Mouse (Mus musculus): Measurements from ENCODE around the gene Map3k19. TPM values are rescaled to one million over a fixed set of nuclear protein-coding genes. Genes with fewer than 3 reads are reported as not detected.
A peak's percentile ranks its signal among the peaks of the same experiment; 100 is the strongest.

Gene Map3k19
- polyA plus RNA-seq, 1 experiment from 2014 or later: 0.05 TPM

- Histone ChIP-seq H3K4me3 (ENCODE audit: low read depth, low read length) (no peak overlapping the region), H3K9me3 (ENCODE audit: low read depth, low read length) (no peaks in the 10 kb centered on the region), H3K27ac (ENCODE audit: low read depth) (no peak overlapping the region), H3K4me1 (ENCODE audit: insufficient read depth) (no peaks in the 10 kb centered on the region), H3K9ac (no peak overlapping the region), H3K27me3 (ENCODE audit: insufficient read depth, low read length) (no peaks in the 10 kb centered on the region), H3K36me3 (ENCODE audit: insufficient read depth) (no peaks in the 10 kb centered on the region), H3K4me2 (no peak overlapping the region)
- WGBS: 48% methylated on average over 4 of the region's 4 CpGs
- no peak for ATAC-seq (ENCODE audit: insufficient read depth)
- DNase-seq: no peak
- no peak for TF ChIP-seq CTCF (IDR thresholded peaks at IDR 0.05; ENCODE audit: low read depth)
Observed at GRCm38 (mm10) chr1:127834202-127834601, 20.6 kb downstream of the Map3k19 start.

DNA sequence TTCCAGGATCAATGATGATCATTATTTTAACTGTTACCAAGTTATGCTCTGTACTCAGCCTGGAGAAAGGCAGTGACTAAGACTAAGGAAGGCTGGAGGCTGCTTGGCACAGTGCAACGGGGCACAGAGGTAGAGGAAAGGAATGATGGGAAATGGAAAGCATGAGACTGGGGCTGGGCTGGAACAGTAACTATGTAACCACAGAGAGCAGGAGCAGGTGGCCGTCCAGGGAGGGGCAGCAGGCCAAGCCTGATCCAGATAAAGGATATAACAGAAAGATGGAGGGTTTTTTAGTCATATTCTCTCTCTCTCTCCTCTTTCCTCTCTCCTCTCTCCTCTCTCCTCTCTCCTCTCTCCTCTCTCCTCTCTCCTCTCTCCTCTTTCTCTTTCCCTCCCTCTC lies 21.1 kb downstream of the Map3k19 start:
- no peaks in the 10 kb centered on the region for H3K36me3 ChIP-seq (ENCODE audit: insufficient read depth)
- ATAC-seq (ENCODE audit: insufficient read depth): no peak
- no peak overlapping the region for H3K4me2 ChIP-seq
- DNase-seq: no peak
- no peaks in the 10 kb centered on the region for H3K4me1 ChIP-seq (ENCODE audit: insufficient read depth)
- no peak overlapping the region for H3K27ac ChIP-seq (ENCODE audit: low read depth)
- no peaks in the 10 kb centered on the region for H3K27me3 ChIP-seq (ENCODE audit: insufficient read depth, low read length)
- H3K9ac ChIP-seq: no peak overlapping the region
- H3K4me3 ChIP-seq (ENCODE audit: low read depth, low read length): no peak overlapping the region
- 35% methylated on average over 2 of the region's 2 CpGs for WGBS
- H3K9me3 ChIP-seq (ENCODE audit: low read depth, low read length): no peaks in the 10 kb centered on the region
- no peak for TF ChIP-seq CTCF (IDR thresholded peaks at IDR 0.05; ENCODE audit: low read depth)

DNA sequence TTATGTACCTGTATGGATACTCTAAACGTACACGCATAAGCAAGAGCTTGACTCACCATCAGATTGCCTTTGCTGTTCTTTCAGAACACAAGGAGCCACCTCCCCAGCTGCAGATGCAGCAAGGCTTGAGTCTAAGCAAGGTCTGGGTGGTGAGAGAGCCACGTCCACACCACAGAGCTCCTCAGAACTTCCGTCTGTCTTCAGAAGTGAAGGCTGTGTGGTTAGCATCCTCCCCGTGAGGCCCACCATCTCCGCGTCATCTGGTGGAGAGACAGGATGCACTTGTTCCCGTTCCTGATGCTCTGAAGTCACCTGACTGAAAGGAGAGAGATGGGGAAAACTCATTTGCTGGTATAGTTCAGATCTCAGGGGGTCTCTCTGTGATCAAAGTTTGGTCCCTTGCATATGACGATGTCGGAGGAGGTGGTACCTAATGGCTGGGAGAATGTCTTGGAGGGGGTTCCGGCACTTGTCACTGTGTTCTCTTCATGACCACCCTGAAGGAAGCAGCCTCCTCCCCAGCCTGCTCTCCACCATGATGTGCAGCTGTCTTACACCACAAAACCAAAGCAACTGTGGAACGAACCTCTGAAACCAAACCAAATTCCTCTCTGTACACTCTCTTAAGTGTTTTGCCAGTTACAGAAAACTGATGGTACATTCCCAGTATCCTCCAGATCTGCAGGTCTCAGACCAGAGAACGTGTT lies 24.5 kb downstream of the Map3k19 start:
- no peak for DNase-seq
- ATAC-seq (ENCODE audit: insufficient read depth): no peak
- no peak overlapping the region for H3K4me3 ChIP-seq (ENCODE audit: low read depth, low read length)

GRCm38 (mm10) chr1:127827325-127827724 lies 27.5 kb downstream of the Map3k19 start:
- no peaks in the 10 kb centered on the region for H3K36me3 ChIP-seq (ENCODE audit: insufficient read depth)
- H3K27me3 ChIP-seq (ENCODE audit: insufficient read depth, low read length): no peaks in the 10 kb centered on the region
- H3K27ac ChIP-seq (ENCODE audit: low read depth): no peak overlapping the region
- H3K4me3 ChIP-seq (ENCODE audit: low read depth, low read length): no peak overlapping the region
- ATAC-seq (ENCODE audit: insufficient read depth) (0 out of 2 replicates have a peak, but pooled peaks have one; percentile 54), DNase-seq (peak; percentile 92)
- H3K4me2 ChIP-seq: no peak overlapping the region
- WGBS: 9% methylated on average over 2 of the region's 2 CpGs
- TF ChIP-seq CTCF (IDR thresholded peaks at IDR 0.05; ENCODE audit: low read depth): peak; percentile 71
- no peaks in the 10 kb centered on the region for H3K9me3 ChIP-seq (ENCODE audit: low read depth, low read length)
- no peaks in the 10 kb centered on the region for H3K4me1 ChIP-seq (ENCODE audit: insufficient read depth)
- H3K9ac ChIP-seq: no peak overlapping the region

More for the DNA sequence above, 24.5 kb downstream of the Map3k19 start:
- Histone ChIP-seq H3K9me3 (ENCODE audit: low read depth, low read length) (no peaks in the 10 kb centered on the region), H3K36me3 (ENCODE audit: insufficient read depth) (no peaks in the 10 kb centered on the region), H3K4me1 (ENCODE audit: insufficient read depth) (no peaks in the 10 kb centered on the region), H3K27ac (ENCODE audit: low read depth) (no peak overlapping the region), H3K4me2 (no peak overlapping the region), H3K9ac (no peak overlapping the region), H3K27me3 (ENCODE audit: insufficient read depth, low read length) (no peaks in the 10 kb centered on the region)
- TF ChIP-seq CTCF (IDR thresholded peaks at IDR 0.05; ENCODE audit: low read depth): no peak
- 82% methylated on average over 13 of the region's 13 CpGs for WGBS

DNA sequence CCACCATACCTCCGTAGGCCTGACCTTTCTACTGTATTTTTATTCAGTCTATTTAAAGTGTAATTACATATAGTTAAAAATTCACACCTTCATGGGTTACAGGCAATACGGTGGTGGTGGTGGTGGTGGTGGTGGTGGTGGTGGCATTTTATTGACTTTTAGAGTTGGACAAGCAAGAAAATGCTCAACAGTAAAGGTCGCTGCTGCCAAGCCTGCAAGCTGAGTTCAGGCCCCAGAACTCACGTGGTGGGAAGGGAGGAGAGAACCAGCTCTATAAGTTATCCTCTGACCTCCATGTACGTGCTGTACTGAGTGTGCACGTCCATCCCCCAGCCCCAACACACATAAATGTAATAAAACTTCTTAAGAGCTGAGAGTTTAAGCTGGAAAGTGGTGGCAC lies 38.5 kb downstream of the Map3k19 start:
- Histone ChIP-seq H3K4me2 (no peak overlapping the region), H3K27ac (ENCODE audit: low read depth) (no peak overlapping the region), H3K4me1 (ENCODE audit: insufficient read depth) (no peaks in the 10 kb centered on the region), H3K4me3 (ENCODE audit: low read depth, low read length) (no peak overlapping the region), H3K27me3 (ENCODE audit: insufficient read depth, low read length) (no peaks in the 10 kb centered on the region), H3K9ac (no peak overlapping the region), H3K36me3 (ENCODE audit: insufficient read depth) (no peaks in the 10 kb centered on the region), H3K9me3 (ENCODE audit: low read depth, low read length) (no peaks in the 10 kb centered on the region)
- no peak for TF ChIP-seq CTCF (IDR thresholded peaks at IDR 0.05; ENCODE audit: low read depth)
- no peak for ATAC-seq (ENCODE audit: insufficient read depth)
- DNase-seq: no peak
- WGBS: 83% methylated on average over 6 of the region's 6 CpGs

GRCm38 (mm10) chr1:127812929-127813328 lies 41.9 kb downstream of the Map3k19 start:
- no peak for TF ChIP-seq CTCF (IDR thresholded peaks at IDR 0.05; ENCODE audit: low read depth)
- H3K4me1 ChIP-seq (ENCODE audit: insufficient read depth): no peaks in the 10 kb centered on the region
- H3K4me2 ChIP-seq: no peak overlapping the region
- no peak for ATAC-seq (ENCODE audit: insufficient read depth)
- no peak overlapping the region for H3K9ac ChIP-seq
- H3K27me3 ChIP-seq (ENCODE audit: insufficient read depth, low read length): no peaks in the 10 kb centered on the region
- H3K36me3 ChIP-seq (ENCODE audit: insufficient read depth): no peaks in the 10 kb centered on the region
- no peak for DNase-seq
- H3K9me3 ChIP-seq (ENCODE audit: low read depth, low read length): no peaks in the 10 kb centered on the region
- WGBS: 61% methylated on average over 7 of the region's 7 CpGs
- H3K4me3 ChIP-seq (ENCODE audit: low read depth, low read length): no peak overlapping the region
- no peak overlapping the region for H3K27ac ChIP-seq (ENCODE audit: low read depth)

- no peak overlapping the region for H3K27ac ChIP-seq (ENCODE audit: low read depth)
- H3K36me3 ChIP-seq (ENCODE audit: insufficient read depth): peaks cover 29% of the 10 kb centered on the region
- H3K4me2 ChIP-seq: no peak overlapping the region
- H3K27me3 ChIP-seq (ENCODE audit: insufficient read depth, low read length): no peaks in the 10 kb centered on the region
- TF ChIP-seq CTCF (IDR thresholded peaks at IDR 0.05; ENCODE audit: low read depth): no peak
- H3K4me1 ChIP-seq (ENCODE audit: insufficient read depth): no peaks in the 10 kb centered on the region
- no peak for DNase-seq
- H3K4me3 ChIP-seq (ENCODE audit: low read depth, low read length): no peak overlapping the region
- no peak for ATAC-seq (ENCODE audit: insufficient read depth)
- 94% methylated on average over 7 of the region's 7 CpGs for WGBS
- no peak overlapping the region for H3K9ac ChIP-seq
- no peaks in the 10 kb centered on the region for H3K9me3 ChIP-seq (ENCODE audit: low read depth, low read length)
Observed at GRCm38 (mm10) chr1:127808671-127809070, 46.2 kb downstream of the Map3k19 start.
